Mouse (Mus musculus): Measurements from ENCODE around the gene Bst2.
A peak's percentile ranks its signal among the peaks of the same experiment; 100 is the strongest.

Bst2 gene

GRCm38 (mm10) chr8:71516786-71517185 lies 20.5 kb downstream of the Bst2 start:
- no peak for DNase-seq

- DNase-seq = no peak
These were observed 22.2 kb downstream of the Bst2 start for GRCm38 (mm10) chr8:71515043-71515442.

DNA sequence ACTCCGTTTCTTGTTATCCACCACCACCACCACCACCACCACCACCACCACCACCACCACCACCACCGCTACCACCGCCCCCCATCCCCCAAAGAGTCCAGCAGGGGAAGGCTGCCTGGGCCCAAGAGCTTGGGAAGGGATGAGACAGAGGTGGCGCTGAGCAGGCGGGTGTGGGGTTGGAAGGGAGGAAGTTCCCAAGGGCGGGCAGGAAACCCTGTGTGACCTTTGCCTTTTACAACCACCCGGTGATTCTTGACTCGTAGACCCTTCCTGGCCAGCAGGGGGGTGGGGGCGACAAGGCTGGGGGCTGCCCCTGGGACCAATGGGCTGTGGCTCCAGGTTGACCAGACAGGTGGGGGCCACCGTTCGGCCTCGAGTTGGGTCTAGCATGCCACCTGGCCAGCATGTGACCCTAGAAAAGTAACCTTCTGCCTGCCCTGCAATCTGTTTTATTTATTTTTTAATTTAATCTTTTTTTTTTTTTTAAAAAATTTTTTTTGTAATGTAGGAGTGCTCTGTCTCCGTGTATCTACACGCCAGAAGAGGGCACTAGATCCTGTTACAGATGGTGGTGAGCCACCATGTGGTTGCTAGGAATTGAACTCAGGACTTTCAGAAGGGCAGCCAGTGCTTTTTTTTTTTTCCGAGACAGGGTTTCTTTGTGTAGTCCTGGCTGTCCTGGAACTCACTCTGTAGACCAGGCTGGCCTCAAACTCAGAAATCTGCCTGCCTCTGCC lies 24.1 kb downstream of the Bst2 start:
- DNase-seq = no peak

- DNase-seq = no peak
These were observed 25.6 kb downstream of the Bst2 start, which contains the start of gene Plvap for GRCm38 (mm10) chr8:71511644-71512043. Plvap (minus strand) TSS chr8:71511752.

- no peak for DNase-seq
These were observed 27.9 kb downstream of the Bst2 start for GRCm38 (mm10) chr8:71509316-71509715.

GRCm38 (mm10) chr8:71507589-71508104 lies 29.6 kb downstream of the Bst2 start:
- peak; percentile 90 for DNase-seq

DNA sequence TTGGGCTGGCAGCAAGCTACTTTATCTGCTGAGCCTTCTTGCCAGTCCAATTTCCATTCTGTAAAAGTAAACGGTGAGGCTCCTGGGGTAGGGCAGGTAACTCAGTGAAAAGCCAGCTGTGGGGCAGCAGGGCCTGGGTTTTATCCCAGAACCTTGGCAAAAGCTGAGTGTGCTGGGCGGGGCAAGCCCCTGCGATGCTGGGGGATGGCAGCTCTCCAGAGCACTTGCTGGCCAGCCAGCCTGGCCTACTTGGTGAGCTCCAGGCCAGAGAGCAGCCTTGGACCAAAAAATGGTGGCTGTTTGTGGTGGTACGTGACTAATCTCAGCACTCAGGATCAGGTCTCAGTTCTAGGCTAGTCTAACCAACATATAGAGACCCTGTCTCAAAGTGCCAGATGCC lies 31.3 kb downstream of the Bst2 start:
- DNase-seq = no peak

DNA sequence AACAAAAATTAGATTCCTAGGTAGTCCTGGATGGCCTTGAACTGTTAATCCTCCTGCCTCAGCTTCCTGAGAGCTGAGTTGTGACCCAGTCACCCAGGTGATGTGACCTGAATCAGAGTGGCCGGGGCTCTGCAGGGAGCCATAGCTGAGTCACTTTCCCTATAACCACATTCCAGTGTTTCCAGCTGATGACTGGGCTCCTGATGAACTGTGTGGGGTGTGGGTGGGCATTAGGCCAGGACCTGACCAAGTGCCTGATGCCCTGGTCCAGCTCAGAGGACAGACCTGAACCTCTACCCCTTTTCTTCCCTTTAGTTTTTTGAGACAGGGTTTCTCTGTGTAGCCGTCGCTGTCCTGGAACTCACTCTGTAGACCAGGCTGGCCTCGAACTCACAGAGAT lies 31.9 kb downstream of the Bst2 start:
- no peak for DNase-seq

DNA sequence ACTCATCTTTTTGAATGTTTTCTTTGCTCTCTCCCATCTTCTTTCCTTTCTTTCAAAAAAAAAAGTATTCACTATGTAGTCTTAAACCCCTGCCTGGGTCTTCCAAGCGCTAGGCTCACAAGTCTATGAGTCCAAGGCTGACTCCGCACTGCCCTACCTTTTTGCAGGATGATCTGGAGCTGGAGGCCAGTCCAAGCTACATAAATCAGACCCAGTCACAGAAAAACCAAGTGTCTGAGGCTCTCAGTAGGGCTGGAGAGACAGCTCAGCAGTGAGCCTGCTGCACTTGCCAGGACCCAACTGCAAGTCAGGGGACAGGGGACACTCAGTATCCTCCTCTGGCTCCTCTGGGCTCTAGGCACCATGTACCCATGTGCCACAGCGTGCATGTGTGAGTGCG lies 32.9 kb downstream of the Bst2 start:
- DNase-seq = no peak

GRCm38 (mm10) chr8:71498816-71499690 lies 38.2 kb downstream of the Bst2 start:
- no peak for DNase-seq

GRCm38 (mm10) chr8:71497881-71498501 lies 39.3 kb downstream of the Bst2 start:
- no peak for DNase-seq

- no peak for DNase-seq
These were observed 40.1 kb downstream of the Bst2 start for GRCm38 (mm10) chr8:71497077-71497645.

- DNase-seq = peak; percentile 66
These were observed 40.8 kb downstream of the Bst2 start for GRCm38 (mm10) chr8:71496481-71496880.

DNA sequence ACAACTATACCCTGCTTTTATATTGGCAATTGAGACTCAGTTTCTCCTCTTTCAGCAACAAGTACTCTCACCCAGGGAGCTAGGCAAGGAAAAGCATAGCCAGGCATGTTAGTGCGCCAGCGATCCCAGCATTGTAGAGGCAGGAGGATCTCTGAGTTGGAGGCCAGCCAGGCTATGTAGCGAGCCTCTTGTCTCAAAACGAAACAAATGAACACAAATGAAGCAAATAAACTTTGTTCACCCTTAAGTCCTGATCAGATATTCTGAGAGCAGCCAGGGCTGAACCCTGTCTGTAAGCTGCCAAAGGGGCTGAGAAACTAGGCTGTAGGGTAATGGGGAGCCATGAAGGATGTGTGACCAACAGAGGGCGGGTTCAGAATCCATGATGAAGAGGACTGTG lies 41.4 kb downstream of the Bst2 start:
- DNase-seq = no peak

DNA sequence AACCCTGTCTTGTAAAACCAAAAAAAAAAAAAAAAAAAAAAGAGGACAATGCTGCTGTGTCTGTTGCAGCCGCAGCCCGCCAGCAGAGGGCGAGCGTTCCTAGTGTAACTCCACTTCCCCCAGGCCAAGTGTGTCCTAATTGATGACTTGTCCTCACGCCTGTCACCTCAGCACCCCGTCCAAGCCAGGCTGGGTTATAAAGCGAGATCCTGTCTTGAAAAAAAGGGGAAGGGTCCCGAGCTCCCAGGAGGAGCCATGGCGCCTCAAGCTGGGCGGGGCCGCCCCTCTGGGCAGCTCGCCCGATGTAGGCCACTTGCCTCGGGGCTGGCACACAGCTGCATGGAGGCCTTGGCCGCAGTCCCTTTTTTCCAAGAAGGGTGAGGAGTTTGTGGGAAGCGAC lies 42.2 kb downstream of the Bst2 start:
- peak; percentile 82 for DNase-seq

DNA sequence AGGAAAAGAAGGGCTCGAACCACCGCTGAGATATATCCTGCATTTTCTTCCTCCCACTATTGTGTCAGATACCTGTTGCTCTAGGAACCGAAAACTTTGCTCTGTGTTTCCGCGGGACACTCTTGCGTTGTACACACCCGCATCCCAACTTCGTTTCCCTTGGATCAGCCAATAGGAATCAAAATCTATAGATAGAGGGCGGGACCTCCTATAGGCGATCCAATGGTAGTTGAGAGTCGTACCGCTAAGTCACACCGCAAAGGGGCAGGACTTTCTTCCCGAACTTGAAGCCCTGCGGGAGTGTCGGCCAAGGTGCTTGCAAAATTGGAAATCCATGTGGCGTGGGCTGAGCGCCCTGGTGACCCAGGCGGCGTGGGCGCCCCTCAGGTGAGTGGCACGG lies 48.8 kb downstream of the Bst2 start:
- DNase-seq = peak; percentile 74

DNA sequence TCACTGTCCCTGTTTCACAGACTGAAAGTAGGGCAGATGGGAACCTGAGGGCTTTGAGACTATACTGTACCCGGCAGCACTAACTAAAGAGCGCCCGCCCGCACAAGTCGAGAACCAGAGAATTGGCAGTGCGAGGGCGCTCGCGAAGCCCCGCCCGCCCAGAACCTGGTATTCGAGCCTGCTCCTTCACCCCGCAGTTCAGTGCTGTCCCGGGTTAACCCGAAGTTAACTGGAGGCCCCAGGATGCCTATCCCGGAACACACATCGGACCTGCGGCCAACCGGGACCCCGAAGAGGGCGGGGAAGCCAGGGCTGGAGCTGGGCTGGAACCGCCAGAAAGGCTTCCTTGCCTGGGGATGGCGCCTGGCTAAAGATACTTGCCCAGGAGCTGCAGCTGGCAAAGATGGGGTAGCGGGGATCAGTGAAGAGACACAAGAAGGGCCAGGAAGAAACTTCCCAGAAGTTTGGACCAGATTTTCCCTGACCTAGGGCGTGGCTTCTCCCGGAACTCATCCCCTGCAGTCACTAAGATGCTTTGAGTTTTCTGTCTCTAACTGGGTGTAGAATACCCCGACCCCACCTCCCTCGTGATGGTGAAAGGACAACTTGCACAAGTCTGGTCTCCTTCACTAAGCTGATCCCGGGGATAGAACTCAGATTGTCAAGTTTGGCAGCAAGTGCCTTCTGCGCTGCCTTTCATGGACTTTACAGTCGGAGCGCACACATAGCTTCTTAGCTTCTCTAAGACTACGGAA lies 49.4 kb downstream of the Bst2 start, which contains the start of gene Gtpbp3:
Gene Gtpbp3, plus strand, starts transcription at position 413 of the 755 bp plus-strand sequence.
- peak; percentile 72 for DNase-seq

DNA sequence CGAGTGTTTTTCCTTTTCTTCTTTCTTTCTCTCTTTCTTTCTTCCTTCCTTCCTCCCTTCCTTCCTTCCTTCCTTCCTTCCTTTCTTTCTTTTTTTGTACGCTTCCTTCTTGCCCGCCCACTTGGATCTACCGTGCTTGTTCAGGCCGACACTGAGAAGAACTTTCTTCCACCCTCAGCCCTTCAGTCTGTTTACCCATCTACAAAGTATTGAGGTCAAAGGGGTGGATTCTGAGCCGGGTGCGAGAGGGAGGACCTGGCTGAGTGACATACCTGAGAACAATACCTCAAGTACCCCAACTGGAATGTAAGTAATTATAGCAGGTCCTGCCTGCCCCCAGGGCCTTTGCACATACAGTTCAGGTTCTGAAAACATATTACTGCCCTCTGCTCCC lies 51.1 kb downstream of the Bst2 start:
- DNase-seq = no peak

DNA sequence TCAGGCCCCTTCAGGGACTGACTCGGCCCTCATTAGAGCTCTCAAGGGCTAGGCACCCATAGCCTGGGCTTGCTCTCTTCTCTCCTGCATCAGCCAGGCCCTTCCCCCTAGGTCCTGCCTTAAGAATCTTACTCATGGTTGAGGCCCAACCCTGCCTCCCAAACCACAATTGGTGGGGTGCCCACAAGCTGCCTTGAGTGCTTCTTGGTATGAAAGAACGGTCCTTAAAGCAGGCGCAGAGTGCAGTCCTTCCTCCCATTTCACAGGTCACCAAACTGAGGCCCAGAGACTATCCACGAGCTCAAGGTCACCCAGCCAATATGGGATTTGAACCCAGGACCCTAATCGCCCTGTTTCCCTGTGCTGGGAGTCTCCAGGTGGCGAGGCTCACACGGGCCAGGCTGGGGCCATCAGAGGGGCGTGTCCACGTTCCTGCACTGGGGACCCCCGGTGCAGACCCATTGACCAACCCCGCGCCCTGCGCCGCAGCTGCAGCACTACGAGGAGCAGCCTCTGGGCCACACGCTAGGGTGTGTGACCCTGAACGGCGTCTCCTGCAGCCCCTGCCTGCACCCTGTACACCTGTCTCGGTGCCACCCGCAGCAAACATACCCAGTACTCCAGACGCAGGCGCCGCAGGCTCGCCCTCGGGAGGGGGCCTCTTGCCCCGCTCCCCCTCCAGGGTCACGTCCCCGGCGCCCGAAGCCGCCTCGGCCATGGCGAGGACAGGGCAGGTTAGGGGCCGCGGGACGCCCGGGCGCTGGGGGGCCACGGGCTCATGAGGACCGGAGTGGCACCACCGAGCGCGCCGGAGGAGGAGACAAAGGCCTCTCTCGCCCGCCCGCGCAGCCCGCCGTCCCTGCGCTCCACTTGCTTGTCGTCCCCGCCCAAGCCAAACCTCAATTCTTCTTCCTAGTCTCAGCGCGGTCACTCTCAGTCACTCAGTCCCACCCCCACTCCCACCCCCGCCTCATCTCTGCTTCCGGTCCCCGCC lies 51.8 kb downstream of the Bst2 start, which contains the start of gene Ano8:
Gene Ano8, minus strand, starts transcription at position 822 of the 994 bp plus-strand sequence.
- DNase-seq = peak; percentile 84

GRCm38 (mm10) chr8:71484736-71485135 lies 52.5 kb downstream of the Bst2 start:
- DNase-seq = no peak
